Mouse (Mus musculus): ENCODE measurements at regions not wholly inside any gene's neighbourhood (a gene's known extent, or its start where the extent isn't known, plus 50 kb on each side); places are given as distances from the start of the nearest gene placed in this dataset.

GRCm38 (mm10) chr3:66518289-66518688, 221.7 kb upstream of the Veph1 start:
- no peak for DNase-seq (ENCODE audit: low read depth, low spot score)

GRCm38 (mm10) chr3:66515773-66516406, 219.3 kb upstream of the Veph1 start:
- DNase-seq (ENCODE audit: low read depth, low spot score) = no peak

- no peak for DNase-seq (ENCODE audit: low read depth, low spot score)
These were observed 217.9 kb upstream of the Veph1 start for GRCm38 (mm10) chr3:66514587-66514986.

GRCm38 (mm10) chr3:66512408-66512807, 215.8 kb upstream of the Veph1 start:
- DNase-seq (ENCODE audit: low read depth, low spot score) = no peak

- DNase-seq (ENCODE audit: low read depth, low spot score) = no peak
These were observed 213.8 kb upstream of the Veph1 start for GRCm38 (mm10) chr3:66510455-66510854.

- DNase-seq (ENCODE audit: low read depth, low spot score) = no peak
These were observed 209.5 kb upstream of the Veph1 start for GRCm38 (mm10) chr3:66506125-66506524.

- no peak for DNase-seq (ENCODE audit: low read depth, low spot score)
These were observed 208.9 kb upstream of the Veph1 start for GRCm38 (mm10) chr3:66505476-66506076.

GRCm38 (mm10) chr3:66504717-66505116, 208.1 kb upstream of the Veph1 start:
- no peak for DNase-seq (ENCODE audit: low read depth, low spot score)

GRCm38 (mm10) chr3:66503615-66504014, 207.0 kb upstream of the Veph1 start:
- no peak for DNase-seq (ENCODE audit: low read depth, low spot score)

- DNase-seq (ENCODE audit: low read depth, low spot score) = no peak
These were observed 205.2 kb upstream of the Veph1 start for GRCm38 (mm10) chr3:66501865-66502264.

- no peak for DNase-seq (ENCODE audit: low read depth, low spot score)
These were observed 197.9 kb upstream of the Veph1 start for GRCm38 (mm10) chr3:66494442-66495113.

GRCm38 (mm10) chr3:66490696-66491357, 194.2 kb upstream of the Veph1 start:
- no peak for DNase-seq (ENCODE audit: low read depth, low spot score)

GRCm38 (mm10) chr3:66488724-66489123, 192.1 kb upstream of the Veph1 start:
- no peak for DNase-seq (ENCODE audit: low read depth, low spot score)

GRCm38 (mm10) chr3:66486658-66487057, 190.0 kb upstream of the Veph1 start:
- no peak for DNase-seq (ENCODE audit: low read depth, low spot score)

GRCm38 (mm10) chr3:66486184-66486583, 189.5 kb upstream of the Veph1 start:
- no peak for DNase-seq (ENCODE audit: low read depth, low spot score)

- no peak for DNase-seq (ENCODE audit: low read depth, low spot score)
These were observed 184.1 kb upstream of the Veph1 start for GRCm38 (mm10) chr3:66480718-66481117.

- DNase-seq (ENCODE audit: low read depth, low spot score) = no peak
These were observed 182.6 kb upstream of the Veph1 start for GRCm38 (mm10) chr3:66479266-66479665.

- no peak for DNase-seq (ENCODE audit: low read depth, low spot score)
These were observed 169.7 kb upstream of the Veph1 start for GRCm38 (mm10) chr3:66466321-66466720.

GRCm38 (mm10) chr3:66465371-66465770, 168.7 kb upstream of the Veph1 start:
- no peak for DNase-seq (ENCODE audit: low read depth, low spot score)

GRCm38 (mm10) chr3:66462341-66462740, 165.7 kb upstream of the Veph1 start:
- no peak for DNase-seq (ENCODE audit: low read depth, low spot score)

- no peak for DNase-seq (ENCODE audit: low read depth, low spot score)
These were observed 149.9 kb upstream of the Veph1 start for GRCm38 (mm10) chr3:66446274-66447159.
